Mouse (Mus musculus) liver, adult 2 months (tissue): ENCODE results near the gene Cks1brt.

Source experiments
- CTCF ChIP-seq: fragments of 200-500 bp; IDR thresholded peaks from 2 replicates; pipeline ENCODE4 v1.5.1; 2011; ENCODE audit warnings: low read depth, low read length, control low read depth
- POLR2A ChIP-seq: fragments of 200-500 bp; IDR thresholded peaks from 2 replicates; pipeline ENCODE4 v1.6.1; 2011; ENCODE audit warnings: low read length, control low read depth; ENCODE audit not compliant: insufficient read depth; ENCODE audit errors: extremely low read depth

DNA sequence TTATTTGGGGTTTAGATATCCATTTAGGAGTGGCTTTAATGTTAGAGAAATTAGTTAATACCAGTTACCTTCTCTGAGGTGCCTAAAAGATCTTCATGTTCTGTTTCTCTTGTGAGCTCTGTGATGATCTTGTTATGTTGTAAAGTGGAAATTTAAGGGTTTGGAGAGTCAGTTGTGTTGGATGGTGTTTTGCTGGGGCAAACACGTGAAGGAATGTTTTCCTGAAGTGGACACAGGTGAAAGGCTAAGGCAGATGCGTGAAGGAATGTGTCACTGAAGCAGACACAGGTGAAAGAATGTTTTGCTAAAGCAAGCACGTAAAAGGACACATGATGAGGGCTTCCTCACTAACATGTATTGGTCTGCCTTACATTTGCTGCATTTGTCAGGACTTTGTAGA is 28.7 kb upstream of the Cks1brt start, which contains the start of gene Zfp791:
- TF ChIP-seq CTCF (no peak), POLR2A (no peak)
